Mouse (Mus musculus) CH12.LX (cell line): ENCODE data around the gene Upp2. TPM values are rescaled to one million over a fixed set of nuclear protein-coding genes. Genes with fewer than 3 reads are reported as not detected.

Experiments
- DNase-seq: peaks from one replicate; pipeline ENCODE4 v3.0.0-alpha.2; 2013; ENCODE audit errors: extremely low read depth
- H3K27ac ChIP-seq: 2 replicates; pipeline ENCODE4 v1.5.1; 2012; ENCODE audit warnings: low read depth, mild to moderate bottlenecking, control low read depth, moderate library complexity; ENCODE audit not compliant: insufficient read depth
- H3K27me3 ChIP-seq: replicated peaks from 2 replicates; pipeline ENCODE3; 2012; ENCODE audit warnings: inconsistent platforms
- H3K36me3 ChIP-seq, 2 experiments: replicated peaks in 1 of 2; 2 replicates each; pipeline versions ENCODE3 to v1.6.1; 2012; ENCODE audit warnings: inconsistent platforms in 1 of 2, low read length in 1 of 2, mild to moderate bottlenecking in 1 of 2, mixed read lengths in 1 of 2, moderate library complexity in 1 of 2; ENCODE audit not compliant: control insufficient read depth in 1 of 2, insufficient read depth in 1 of 2
- H3K4me1 ChIP-seq, 2 experiments: 2 replicates each; pipeline ENCODE4 v1.6.1; 2012; ENCODE audit warnings: inconsistent platforms in 1 of 2, moderate library complexity in 1 of 2; ENCODE audit not compliant: insufficient read depth in 2 of 2, control insufficient read depth in 1 of 2
- H3K4me2 ChIP-seq: 2 replicates; pipeline ENCODE4 v1.6.1; 2012; ENCODE audit warnings: low read depth, mild to moderate bottlenecking, control low read depth; ENCODE audit not compliant: poor library complexity, insufficient read depth, severe bottlenecking
- H3K4me3 ChIP-seq, 3 experiments: fragments of 150-350 bp in 1 of 3; sonication (generic) in 1 of 3; replicated peaks in 1 of 3; 2 replicates each; pipeline versions ENCODE3 to v1.5.1; 2011 to 2012; ENCODE audit warnings: low read depth in 2 of 3, low read length in 2 of 3, mild to moderate bottlenecking in 2 of 3, moderate library complexity in 2 of 3, control low read depth in 1 of 3, improper control_type of control experiment in 1 of 3, inconsistent platforms in 1 of 3, mixed read lengths in 1 of 3; ENCODE audit not compliant: poor library complexity in 1 of 3
- H3K79me2 ChIP-seq: replicated peaks from 2 replicates; pipeline ENCODE4 v1.6.1; 2012; ENCODE audit warnings: mild to moderate bottlenecking, moderate library complexity; ENCODE audit not compliant: control insufficient read depth, poor library complexity, insufficient read depth, severe bottlenecking; ENCODE audit errors: extremely low read depth
- H3K9ac ChIP-seq: 2 replicates; pipeline ENCODE4 v1.6.1; 2012; ENCODE audit warnings: low read depth, mild to moderate bottlenecking, control low read depth, moderate library complexity; ENCODE audit not compliant: insufficient read depth
- H3K9me3 ChIP-seq: replicated peaks from 2 replicates; pipeline ENCODE3; 2012; ENCODE audit warnings: low read length, inconsistent platforms, mixed read lengths
- CHD2 ChIP-seq: IDR thresholded peaks from 2 replicates; pipeline ENCODE4 v1.6.1; 2011; ENCODE audit warnings: low read length, improper control_type of control experiment
- CTCF ChIP-seq, 2 experiments: IDR thresholded peaks in 1 of 2; conservative IDR thresholded peaks in 1 of 2; 2 replicates each; pipeline ENCODE4 v1.5.1; 2011 to 2012; ENCODE audit warnings: low read depth in 2 of 2, low read length in 2 of 2, improper control_type of control experiment in 1 of 2, inconsistent platforms in 1 of 2, mild to moderate bottlenecking in 1 of 2, moderate library complexity in 1 of 2
- E2F4 ChIP-seq: IDR thresholded peaks from 2 replicates; pipeline ENCODE4 v1.6.1; 2011; ENCODE audit warnings: low read depth, low read length, improper control_type of control experiment; ENCODE audit not compliant: insufficient replicate concordance
- ETS1 ChIP-seq: conservative IDR thresholded peaks from 2 replicates; pipeline ENCODE4 v1.6.1; 2012; ENCODE audit warnings: low read depth, mild to moderate bottlenecking, inconsistent platforms, low read length, improper control_type of control experiment, moderate library complexity
- GABPA ChIP-seq: IDR thresholded peaks from 2 replicates; pipeline ENCODE4 v1.6.1; 2012; ENCODE audit warnings: low read depth, low read length, improper control_type of control experiment, inconsistent platforms; ENCODE audit not compliant: insufficient replicate concordance
- HCFC1 ChIP-seq: IDR thresholded peaks from 2 replicates; pipeline ENCODE4 v1.6.1; 2012; ENCODE audit warnings: low read depth, mild to moderate bottlenecking, inconsistent platforms, low read length, improper control_type of control experiment
- IRF4 ChIP-seq: IDR thresholded peaks from 2 replicates; pipeline ENCODE4 v1.6.1; 2014; ENCODE audit warnings: low read depth, mild to moderate bottlenecking, inconsistent platforms, low read length, improper control_type of control experiment
- JUN ChIP-seq: IDR thresholded peaks from 2 replicates; pipeline ENCODE4 v1.6.1; 2011; ENCODE audit warnings: low read depth, mild to moderate bottlenecking, low read length, improper control_type of control experiment, moderate library complexity; ENCODE audit not compliant: insufficient read depth
- MAFK ChIP-seq: IDR thresholded peaks from 2 replicates; pipeline ENCODE4 v1.6.1; 2011; ENCODE audit warnings: low read length, improper control_type of control experiment; ENCODE audit not compliant: insufficient replicate concordance
- MAX ChIP-seq: IDR thresholded peaks from 2 replicates; pipeline ENCODE4 v1.6.1; 2011; ENCODE audit warnings: low read length, improper control_type of control experiment
- MEF2A ChIP-seq: IDR thresholded peaks from 2 replicates; pipeline ENCODE4 v1.6.1; 2014; ENCODE audit warnings: low read depth, mild to moderate bottlenecking, inconsistent platforms, low read length, improper control_type of control experiment, borderline replicate concordance
- MXI1 ChIP-seq: IDR thresholded peaks from 2 replicates; pipeline ENCODE4 v1.6.1; 2011; ENCODE audit warnings: mild to moderate bottlenecking, low read depth, low read length, improper control_type of control experiment
- MYC ChIP-seq: IDR thresholded peaks from 2 replicates; pipeline ENCODE4 v1.6.1; 2011; ENCODE audit warnings: low read depth, mild to moderate bottlenecking, improper control_type of control experiment, low read length
- NELFE ChIP-seq: IDR thresholded peaks from 2 replicates; pipeline ENCODE4 v1.6.1; 2011; ENCODE audit warnings: low read depth, low read length, improper control_type of control experiment
- NRF1 ChIP-seq: IDR thresholded peaks from 2 replicates; pipeline ENCODE4 v1.6.1; 2014; ENCODE audit warnings: low read depth, mild to moderate bottlenecking, inconsistent platforms, low read length, improper control_type of control experiment, moderate library complexity
- POLR2A ChIP-seq: IDR thresholded peaks from 2 replicates; pipeline ENCODE4 v1.6.1; 2011; ENCODE audit warnings: low read depth, mild to moderate bottlenecking, improper control_type of control experiment, low read length
- POLR2AphosphoS2 ChIP-seq: IDR thresholded peaks from 2 replicates; pipeline ENCODE4 v1.6.1; 2011; ENCODE audit warnings: low read depth, low read length, improper control_type of control experiment
- RCOR1 ChIP-seq: conservative IDR thresholded peaks from 2 replicates; pipeline ENCODE4 v1.6.1; 2012; ENCODE audit warnings: low read depth, mild to moderate bottlenecking, inconsistent platforms, low read length, improper control_type of control experiment
- SMC3 ChIP-seq: IDR thresholded peaks from 2 replicates; pipeline ENCODE4 v1.6.1; 2011; ENCODE audit warnings: low read depth, low read length, improper control_type of control experiment
- TBP ChIP-seq: conservative IDR thresholded peaks from 2 replicates; pipeline ENCODE4 v1.6.1; 2011; ENCODE audit warnings: low read depth, low read length, improper control_type of control experiment
- TCF12 ChIP-seq: IDR thresholded peaks from 2 replicates; pipeline ENCODE4 v1.6.1; 2014; ENCODE audit warnings: low read depth, mild to moderate bottlenecking, inconsistent platforms, low read length, improper control_type of control experiment
- UBTF ChIP-seq: IDR thresholded peaks from 2 replicates; pipeline ENCODE4 v1.6.1; 2012; ENCODE audit warnings: low read depth, mild to moderate bottlenecking, inconsistent platforms, low read length, improper control_type of control experiment, moderate library complexity
- USF1 ChIP-seq: IDR thresholded peaks from 2 replicates; pipeline ENCODE4 v1.6.1; 2014; ENCODE audit warnings: low read depth, mild to moderate bottlenecking, inconsistent platforms, low read length, improper control_type of control experiment
- USF2 ChIP-seq: conservative IDR thresholded peaks from 2 replicates; pipeline ENCODE4 v1.6.1; 2011; ENCODE audit warnings: low read depth, low read length, improper control_type of control experiment
- ZKSCAN1 ChIP-seq: IDR thresholded peaks from 2 replicates; pipeline ENCODE4 v1.6.1; 2012; ENCODE audit warnings: low read depth, inconsistent platforms, low read length, improper control_type of control experiment, borderline replicate concordance
- ZMIZ1 ChIP-seq: IDR thresholded peaks from 2 replicates; pipeline ENCODE4 v1.6.1; 2012; ENCODE audit warnings: low read depth, mild to moderate bottlenecking, inconsistent platforms, low read length, improper control_type of control experiment
- dilution Hi-C: fragments of 300-500 bp; cut with MboI; formaldehyde crosslinking; loops from 2 replicates; pipeline ENCODE4 v1.14.3; 2020; ENCODE audit warnings: low sequenced_read_pairs; ENCODE audit not compliant: extremely low pct_unique_long_range_greater_than_20kb, extremely low pct_ligation_motif_present
- in situ Hi-C: fragments of 300-500 bp; cut with MboI; formaldehyde crosslinking; loops from 3 replicates; pipeline ENCODE4 v1.14.3; 2019; ENCODE audit warnings: low sequenced_read_pairs, low pct_ligation_motif_present, low pct_unique_long_range_greater_than_20kb, mixed read lengths
- polyA plus RNA-seq: library from polyadenylated mRNA; unstranded; fragments of >175 nt; gene quantifications from 2 replicates; pipeline ENCODE4 v1.2.1, GENCODE M21; 2012; ENCODE audit warnings: low read depth; ENCODE audit not compliant: insufficient read length
- total RNA-seq, 2 experiments: library from RNA; depleted of rRNA; stranded (reverse); fragments of 300-350 nt in 1 of 2; fragments of >200 nt in 1 of 2; gene quantifications; 2 replicates each; pipeline ENCODE4 v1.2.3; 2012 to 2014

Gene Upp2
- total and polyA plus RNA-seq, 3 experiments, result not detected

DNA sequence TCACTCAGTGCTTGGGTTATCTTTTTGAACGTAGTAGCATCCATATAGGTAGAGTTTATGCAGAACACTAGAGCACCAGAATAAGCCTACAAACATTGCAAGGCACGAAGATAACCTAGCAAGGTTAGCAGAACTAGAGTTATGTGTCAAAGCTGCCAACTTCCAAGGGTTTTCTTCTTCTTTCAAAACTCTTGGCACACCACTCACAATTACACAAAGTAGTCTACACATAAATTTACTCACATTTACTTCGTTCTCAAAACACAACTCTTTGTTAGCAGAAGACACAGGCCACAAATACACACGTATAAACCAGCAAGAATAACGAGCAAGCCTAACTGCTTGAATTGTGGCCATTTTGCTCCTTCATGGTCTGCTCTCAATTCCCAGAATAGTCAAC, 23.8 kb upstream of the Upp2 start:
- dilution Hi-C loops, result no loop called here

DNA sequence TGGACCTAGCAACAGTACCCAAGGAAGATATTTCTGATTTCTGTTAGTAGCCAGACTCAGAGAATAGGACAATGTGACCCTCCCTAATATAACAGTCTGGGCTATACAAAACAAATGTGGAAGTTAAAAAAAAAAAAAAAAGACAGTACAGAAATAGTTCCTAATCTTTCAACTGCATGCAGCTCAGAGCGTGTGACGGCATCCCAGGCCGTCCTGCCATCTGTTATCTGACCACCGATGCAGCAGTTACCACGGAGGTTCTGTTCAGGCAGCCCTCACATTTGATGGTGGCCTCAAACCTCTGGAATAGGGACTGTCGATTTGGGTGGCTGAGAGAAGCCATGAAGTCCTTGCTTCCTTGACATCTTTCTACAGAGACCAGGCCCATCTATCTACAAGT, 22.7 kb upstream of the Upp2 start:
- in situ Hi-C loops (no loop called here), dilution Hi-C loops (no loop called here)
- TF ChIP-seq SMC3 (no peak), ZMIZ1 (no peak), POLR2AphosphoS2 (no peak), USF1 (no peak), RCOR1 (no peak), IRF4 (no peak), ZKSCAN1 (no peak), MXI1 (no peak)
- Histone ChIP-seq H3K9ac (no peak overlapping the region), H3K4me1 (no peaks in the 10 kb centered on the region), H3K79me2 (no peaks in the 10 kb centered on the region), H3K27me3 (no peaks in the 10 kb centered on the region), H3K9me3 (peaks cover 12% of the 10 kb centered on the region), H3K27ac (no peak overlapping the region), H3K36me3 (no peaks in the 10 kb centered on the region), H3K4me3 (no peak overlapping the region), H3K4me2 (no peak overlapping the region)
- DNase-seq, result no peak

More for the DNA sequence above, 23.8 kb upstream of the Upp2 start:
- Histone ChIP-seq H3K27ac (no peak overlapping the region), H3K36me3 (no peaks in the 10 kb centered on the region), H3K4me2 (no peak overlapping the region), H3K9ac (no peak overlapping the region), H3K4me3 (no peak overlapping the region)
- in situ Hi-C loops, result no loop called here
- DNase-seq, result no peak
- no peak for TF ChIP-seq GABPA
- no peak for TF ChIP-seq TCF12
- no peak for TF ChIP-seq CHD2
- TF ChIP-seq MYC, result no peak
- no peak for TF ChIP-seq UBTF
- no peak for TF ChIP-seq JUN
- TF ChIP-seq USF2, result no peak
- TF ChIP-seq MAFK, result no peak
- TF ChIP-seq SMC3, result no peak
- TF ChIP-seq ETS1, result no peak
- TF ChIP-seq TBP, result no peak
- no peak for TF ChIP-seq MAX
- TF ChIP-seq MEF2A, result no peak
- TF ChIP-seq NELFE, result no peak
- no peak for TF ChIP-seq POLR2A
- no peak for TF ChIP-seq CTCF (conservative IDR thresholded peaks at IDR 0.05 in 1 of 2, IDR thresholded peaks at IDR 0.05 in 1 of 2; ENCODE audit: low read depth in 2 of 2, low read length in 2 of 2)
- no peak for TF ChIP-seq NRF1
- TF ChIP-seq E2F4, result no peak
- no peak for TF ChIP-seq HCFC1
- TF ChIP-seq, all 38 proteins: peak for 0
- Histone ChIP-seq H3K79me2 (no peaks in the 10 kb centered on the region), H3K9me3 (peaks cover 14% of the 10 kb centered on the region), H3K27me3 (no peaks in the 10 kb centered on the region), H3K4me1 (no peaks in the 10 kb centered on the region)
